Mouse (Mus musculus) small intestine, adult 2 months (tissue): ENCODE data around the gene Golga5. TPM values are rescaled to one million over a fixed set of nuclear protein-coding genes. Genes with fewer than 3 reads are reported as not detected.

Source experiments
- H3K27ac ChIP-seq: fragments of 200-500 bp; 2 replicates; pipeline ENCODE4 v1.5.1; 2012; ENCODE audit warnings: low read depth, low read length, control low read depth, inconsistent platforms; ENCODE audit not compliant: insufficient read depth
- H3K27me3 ChIP-seq: fragments of 200-500 bp; 2 replicates; pipeline ENCODE4 v1.6.1; 2012; ENCODE audit warnings: mild to moderate bottlenecking, moderate library complexity, low read length, inconsistent platforms; ENCODE audit not compliant: control insufficient read depth, insufficient read depth
- H3K36me3 ChIP-seq: fragments of 200-500 bp; 2 replicates; pipeline ENCODE4 v1.6.1; 2012; ENCODE audit warnings: mild to moderate bottlenecking, low read length, control low read depth, inconsistent platforms; ENCODE audit not compliant: control insufficient read depth, insufficient read depth
- H3K4me1 ChIP-seq: fragments of 200-500 bp; 2 replicates; pipeline ENCODE4 v1.6.1; 2012; ENCODE audit warnings: low read length, inconsistent platforms, mixed read lengths; ENCODE audit not compliant: control insufficient read depth, insufficient read depth, insufficient read length
- H3K4me3 ChIP-seq: fragments of 200-500 bp; 2 replicates; pipeline ENCODE4 v1.5.1; 2012; ENCODE audit warnings: low read depth, mild to moderate bottlenecking, control low read depth, inconsistent platforms, low read length, moderate library complexity
- CTCF ChIP-seq: fragments of 200-500 bp; IDR thresholded peaks from 2 replicates; pipeline ENCODE4 v1.5.1; 2012; ENCODE audit warnings: low read depth, mild to moderate bottlenecking, control low read depth, inconsistent platforms, low read length, moderate library complexity, mixed read lengths; ENCODE audit not compliant: insufficient replicate concordance, insufficient read length; ENCODE audit errors: extremely low read depth
- POLR2A ChIP-seq: fragments of 200-500 bp; IDR thresholded peaks from 2 replicates; pipeline ENCODE4 v1.6.1; 2012; ENCODE audit warnings: low read depth, mild to moderate bottlenecking, control low read depth, inconsistent platforms, low read length, moderate library complexity
- WGBS: fragments of 180-500 bp; shearing (Covaris S2); methylation state at CpG from one replicate; pipeline ENCODE4 v1.1.7; 2018; 5-methylcytosine and 5-hydroxymethylcytosine counted together
- polyA plus RNA-seq: library from polyadenylated mRNA; depleted of rRNA; stranded (reverse); fragments of >200 nt; gene quantifications from 2 replicates; pipeline ENCODE4 v1.2.3, GENCODE M21; 2012

Gene Golga5
- polyA plus RNA-seq, 1 experiment = 7.8 TPM

- peak overlapping the region; percentile 60 for H3K27ac ChIP-seq
- H3K27me3 ChIP-seq = no peaks in the 10 kb centered on the region
- TF ChIP-seq CTCF (no peak), POLR2A (no peak)
- 64% methylated on average over 10 of the region's 10 CpGs for WGBS
- no peaks in the 10 kb centered on the region for H3K36me3 ChIP-seq
- H3K4me1 ChIP-seq = peaks cover 3% of the 10 kb centered on the region; the same call in 1 of the 2 replicates
- no peak overlapping the region for H3K4me3 ChIP-seq
Observed at GRCm38 (mm10) chr12:102436939-102437526, 31.9 kb upstream of the Golga5 start.

GRCm38 (mm10) chr12:102437952-102438351 is 31.0 kb upstream of the Golga5 start:
- 76% methylated on average over 5 of the region's 5 CpGs for WGBS
- TF ChIP-seq POLR2A (no peak), CTCF (no peak)
- Histone ChIP-seq H3K4me3 (peak overlapping the region; percentile 8; the same call in 1 of the 2 replicates), H3K27ac (peak overlapping the region; percentile 54), H3K36me3 (no peaks in the 10 kb centered on the region), H3K27me3 (no peaks in the 10 kb centered on the region), H3K4me1 (peaks cover 3% of the 10 kb centered on the region; the same call in 1 of the 2 replicates)

GRCm38 (mm10) chr12:102438983-102439631 is 29.8 kb upstream of the Golga5 start:
- peak overlapping the region; percentile 54 for H3K27ac ChIP-seq
- no peak for TF ChIP-seq POLR2A
- no peak for TF ChIP-seq CTCF
- H3K36me3 ChIP-seq = no peaks in the 10 kb centered on the region
- H3K4me3 ChIP-seq = peak overlapping the region; percentile 94
- no peaks in the 10 kb centered on the region for H3K4me1 ChIP-seq
- 2% methylated on average over 20 of the region's 20 CpGs for WGBS
- no peaks in the 10 kb centered on the region for H3K27me3 ChIP-seq

GRCm38 (mm10) chr12:102439632-102440023 is 29.3 kb upstream of the Golga5 start, which contains the start of gene Lgmn:
Gene Lgmn, minus strand, starts transcription at chr12:102439813.
- H3K27ac ChIP-seq = peak within 1 kb of the TSS; percentile 54
- TF ChIP-seq POLR2A (peak; percentile 54; the same call in 1 of the 2 replicates), CTCF (no peak)
- no peaks in the 10 kb centered on the region for H3K27me3 ChIP-seq
- H3K36me3 ChIP-seq = no peaks in the 10 kb centered on the region
- WGBS = 0% methylated on average over 28 of the region's 28 CpGs
- H3K4me3 ChIP-seq = peak within 1 kb of the TSS; percentile 94
- H3K4me1 ChIP-seq = no peaks in the 10 kb centered on the region

DNA sequence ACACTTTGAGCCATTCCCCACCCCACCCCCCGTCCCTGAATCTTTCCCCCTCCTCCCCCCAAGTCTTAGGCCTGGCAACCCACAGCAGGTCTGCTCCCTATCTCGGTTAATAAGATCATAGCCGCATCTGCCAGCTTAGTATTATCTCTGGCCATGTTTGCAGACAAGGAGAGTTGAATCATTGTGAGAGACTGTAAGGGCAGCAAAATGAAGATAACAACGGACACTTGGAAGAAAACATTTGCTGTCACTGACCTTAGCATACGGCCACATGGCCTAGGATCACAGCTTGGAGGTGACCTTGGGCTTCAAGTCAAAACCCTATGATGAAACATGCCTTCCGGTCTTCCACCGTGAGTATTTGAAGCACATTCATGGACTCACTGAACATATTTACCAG is 28.4 kb upstream of the Golga5 start:
- TF ChIP-seq POLR2A (no peak), CTCF (no peak)
- WGBS = 87% methylated on average over 7 of the region's 7 CpGs
- H3K27me3 ChIP-seq = no peaks in the 10 kb centered on the region
- H3K27ac ChIP-seq = no peak overlapping the region
- no peaks in the 10 kb centered on the region for H3K4me1 ChIP-seq
- H3K4me3 ChIP-seq = no peak overlapping the region
- H3K36me3 ChIP-seq = no peaks in the 10 kb centered on the region

DNA sequence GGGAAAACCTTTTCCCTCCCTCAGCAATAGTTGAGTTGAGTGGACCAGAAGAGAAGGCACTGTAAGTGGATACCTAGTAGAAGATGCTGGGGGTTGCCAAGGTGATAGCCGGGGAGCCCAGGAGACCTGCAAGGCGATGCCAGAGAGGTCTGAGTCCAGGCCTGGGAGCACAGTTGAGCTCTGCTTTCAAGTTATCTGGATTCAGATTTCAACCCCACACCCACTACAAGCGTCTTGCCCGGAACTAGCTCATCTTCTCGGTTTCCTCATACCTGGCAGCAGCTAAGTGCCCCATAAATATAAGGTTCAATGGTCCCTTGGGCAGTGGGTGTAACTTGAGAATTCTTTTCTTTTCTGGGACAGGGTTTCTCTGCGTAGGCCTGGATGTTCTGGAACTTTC is 27.8 kb upstream of the Golga5 start:
- H3K36me3 ChIP-seq = no peaks in the 10 kb centered on the region
- no peak overlapping the region for H3K4me3 ChIP-seq
- WGBS = 85% methylated on average over 6 of the region's 6 CpGs
- H3K27me3 ChIP-seq = no peaks in the 10 kb centered on the region
- no peak for TF ChIP-seq POLR2A
- no peak for TF ChIP-seq CTCF
- H3K4me1 ChIP-seq = no peaks in the 10 kb centered on the region
- no peak overlapping the region for H3K27ac ChIP-seq

DNA sequence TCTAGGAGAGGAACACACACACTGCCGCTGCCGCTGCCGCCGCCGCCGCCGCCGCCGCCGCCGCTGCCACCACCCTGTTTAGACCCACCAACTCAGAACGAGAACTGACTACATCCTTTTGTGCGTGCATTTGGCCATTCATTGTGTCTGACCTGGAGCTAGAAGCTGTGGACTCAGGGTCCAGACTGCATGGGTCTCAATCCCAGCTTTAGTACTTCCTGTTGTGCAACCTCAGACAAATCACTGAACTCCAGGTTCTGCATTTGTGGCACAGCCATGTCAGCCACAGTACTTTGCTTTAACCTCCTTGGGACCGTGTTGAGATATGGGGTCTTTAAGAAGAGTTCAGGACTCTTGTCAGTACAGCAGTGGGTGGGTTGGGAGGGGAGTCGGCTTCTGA is 26.3 kb upstream of the Golga5 start:
- 92% methylated on average over 15 of the region's 15 CpGs for WGBS
- Histone ChIP-seq H3K4me1 (no peaks in the 10 kb centered on the region), H3K27me3 (no peaks in the 10 kb centered on the region), H3K27ac (0 out of 2 replicates have a peak overlapping the region, but pooled peaks have one; percentile 12), H3K36me3 (no peaks in the 10 kb centered on the region), H3K4me3 (no peak overlapping the region)
- TF ChIP-seq POLR2A (no peak), CTCF (no peak)

DNA sequence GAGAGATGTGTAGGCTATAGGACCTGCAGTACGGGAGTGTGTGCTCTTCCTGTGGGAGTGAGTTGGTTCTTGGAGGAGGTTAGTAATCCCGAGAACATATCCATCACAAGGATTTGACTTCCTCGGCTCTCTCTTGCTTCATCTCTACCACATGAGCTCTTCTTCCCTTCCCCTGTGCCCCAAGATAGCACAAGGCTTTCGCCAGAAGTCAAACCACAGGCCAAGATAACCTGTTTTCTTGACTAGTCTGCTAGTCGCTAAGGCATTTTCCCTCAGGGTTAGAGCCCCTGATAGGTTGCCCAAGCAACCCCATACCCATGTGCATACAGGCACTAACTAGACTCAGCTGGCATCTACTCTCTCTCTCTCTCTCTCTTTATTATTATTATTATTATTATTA is 25.3 kb upstream of the Golga5 start:
- no peak overlapping the region for H3K4me3 ChIP-seq
- no peaks in the 10 kb centered on the region for H3K36me3 ChIP-seq
- no peak for TF ChIP-seq CTCF
- TF ChIP-seq POLR2A = no peak
- H3K27me3 ChIP-seq = no peaks in the 10 kb centered on the region
- 79% methylated on average over 5 of the region's 5 CpGs for WGBS
- 0 out of 2 replicates have a peak overlapping the region, but pooled peaks have one; percentile 25 for H3K27ac ChIP-seq
- no peaks in the 10 kb centered on the region for H3K4me1 ChIP-seq
